Mouse (Mus musculus): ENCODE results near the gene Ostf1. TPM values are rescaled to one million over a fixed set of nuclear protein-coding genes. Genes with fewer than 3 reads are reported as not detected.

The Ostf1 gene
- polyA plus RNA-seq, 1 experiment from 2014 or later, result 36.8 TPM

DNA sequence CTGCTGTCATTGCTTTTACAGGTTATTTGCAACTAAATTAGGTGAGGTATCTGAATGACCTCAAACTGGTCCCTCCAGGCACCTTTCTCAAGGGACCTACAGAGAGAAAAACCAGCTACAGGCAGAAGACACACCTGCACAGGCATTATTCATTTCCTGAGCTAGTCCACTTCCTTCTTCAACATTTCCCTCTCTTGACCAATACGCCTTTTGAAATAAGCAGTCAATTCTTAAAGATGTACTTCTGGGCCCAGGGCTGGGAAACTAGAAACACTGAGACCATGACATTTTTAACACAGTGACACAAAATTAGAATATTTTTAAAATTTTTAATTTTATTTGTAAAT is 52.6 kb downstream of the Ostf1 start:
- H3K27ac ChIP-seq (ENCODE audit: low read depth, low read length), result no peak overlapping the region
- no peak overlapping the region for H3K4me2 ChIP-seq (ENCODE audit: low read depth, low read length, severe bottlenecking)
- WGBS, result 87% methylated on average over 1 of the region's 1 CpGs

GRCm38 (mm10) chr19:18578216-18579011 is 53.2 kb downstream of the Ostf1 start:
- Histone ChIP-seq H3K27ac (ENCODE audit: low read depth, low read length) (no peak overlapping the region), H3K4me2 (ENCODE audit: low read depth, low read length, severe bottlenecking) (no peak overlapping the region), H3K4me1 (replicated peaks; ENCODE audit: control insufficient read depth, insufficient read depth, low read length) (no peaks in the 10 kb centered on the region), H3K27me3 (ENCODE audit: control insufficient read depth, insufficient read depth, low read length) (no peaks in the 10 kb centered on the region), H3K36me3 (ENCODE audit: control insufficient read depth, insufficient read depth, low read length) (no peaks in the 10 kb centered on the region), H3K9me3 (ENCODE audit: control insufficient read depth, low read length) (no peaks in the 10 kb centered on the region), H3K4me3 (ENCODE audit: low read depth, low read length) (no peak overlapping the region), H3K9ac (ENCODE audit: low read length) (no peak overlapping the region)
- DNase-seq (ENCODE audit: low spot score) (no peak), ATAC-seq (replicated peaks; ENCODE audit: low FRiP score) (0 out of 2 replicates have a peak, but pooled peaks have one; percentile 39)
- WGBS, result 62% methylated on average over 17 of the region's 17 CpGs

More for the DNA sequence above, 52.6 kb downstream of the Ostf1 start:
- Histone ChIP-seq H3K9me3 (ENCODE audit: control insufficient read depth, low read length) (no peaks in the 10 kb centered on the region), H3K9ac (ENCODE audit: low read length) (no peak overlapping the region), H3K27me3 (ENCODE audit: control insufficient read depth, insufficient read depth, low read length) (no peaks in the 10 kb centered on the region), H3K36me3 (ENCODE audit: control insufficient read depth, insufficient read depth, low read length) (no peaks in the 10 kb centered on the region), H3K4me3 (ENCODE audit: low read depth, low read length) (no peak overlapping the region), H3K4me1 (replicated peaks; ENCODE audit: control insufficient read depth, insufficient read depth, low read length) (no peaks in the 10 kb centered on the region)
- ATAC-seq (replicated peaks; ENCODE audit: low FRiP score), result no peak
- DNase-seq (ENCODE audit: low spot score), result no peak

DNA sequence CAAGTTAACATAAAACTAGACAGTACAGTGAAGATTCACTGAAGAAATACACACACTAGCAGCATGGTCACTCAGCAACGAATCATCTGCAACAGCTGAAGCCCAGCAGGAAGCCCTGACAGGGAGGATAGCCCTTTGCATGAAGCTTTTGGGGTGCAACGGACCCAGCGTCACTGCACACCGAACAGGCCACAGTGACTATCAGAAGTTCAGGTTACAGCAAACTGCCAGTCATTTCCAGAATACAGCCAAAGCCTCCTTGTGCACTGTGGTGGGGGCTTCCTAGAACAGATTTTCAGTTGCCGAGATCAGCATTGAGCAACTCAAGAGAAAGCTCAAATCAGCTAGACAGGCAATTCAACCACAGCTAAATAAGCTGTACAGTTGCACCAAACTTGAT is 54.3 kb downstream of the Ostf1 start:
- WGBS, result 79% methylated on average over 5 of the region's 5 CpGs
- ATAC-seq (replicated peaks; ENCODE audit: low FRiP score) (no peak), DNase-seq (ENCODE audit: low spot score) (no peak)
- Histone ChIP-seq H3K9me3 (ENCODE audit: control insufficient read depth, low read length) (no peaks in the 10 kb centered on the region), H3K36me3 (ENCODE audit: control insufficient read depth, insufficient read depth, low read length) (no peaks in the 10 kb centered on the region), H3K27me3 (ENCODE audit: control insufficient read depth, insufficient read depth, low read length) (no peaks in the 10 kb centered on the region), H3K9ac (ENCODE audit: low read length) (no peak overlapping the region), H3K4me1 (replicated peaks; ENCODE audit: control insufficient read depth, insufficient read depth, low read length) (no peaks in the 10 kb centered on the region), H3K4me3 (ENCODE audit: low read depth, low read length) (no peak overlapping the region), H3K27ac (ENCODE audit: low read depth, low read length) (no peak overlapping the region), H3K4me2 (ENCODE audit: low read depth, low read length, severe bottlenecking) (no peak overlapping the region)

DNA sequence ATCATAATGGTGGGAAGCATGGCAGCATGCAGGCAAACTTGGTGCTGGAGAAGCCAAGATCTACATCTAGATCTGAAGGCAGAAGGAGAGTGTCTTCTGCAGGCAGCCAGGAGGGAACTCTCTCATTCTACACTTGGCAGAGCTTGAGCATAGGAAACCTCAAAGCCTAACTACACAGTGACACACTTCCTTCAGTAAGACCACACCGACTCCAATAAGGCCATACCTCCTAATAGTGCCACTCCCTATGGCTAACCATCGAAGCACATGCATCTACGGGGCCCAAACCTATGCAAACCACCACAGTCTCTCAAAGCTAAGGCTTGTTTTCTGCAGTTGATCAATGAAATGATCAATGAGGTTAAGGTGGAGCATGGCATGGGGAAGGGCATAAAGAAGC is 55.7 kb downstream of the Ostf1 start:
- Histone ChIP-seq H3K4me2 (ENCODE audit: low read depth, low read length, severe bottlenecking) (no peak overlapping the region), H3K36me3 (ENCODE audit: control insufficient read depth, insufficient read depth, low read length) (no peaks in the 10 kb centered on the region), H3K4me3 (ENCODE audit: low read depth, low read length) (no peak overlapping the region), H3K27me3 (ENCODE audit: control insufficient read depth, insufficient read depth, low read length) (no peaks in the 10 kb centered on the region), H3K9me3 (ENCODE audit: control insufficient read depth, low read length) (no peaks in the 10 kb centered on the region), H3K27ac (ENCODE audit: low read depth, low read length) (no peak overlapping the region), H3K4me1 (replicated peaks; ENCODE audit: control insufficient read depth, insufficient read depth, low read length) (no peaks in the 10 kb centered on the region), H3K9ac (ENCODE audit: low read length) (no peak overlapping the region)
- no peak for ATAC-seq (replicated peaks; ENCODE audit: low FRiP score)
- WGBS, result 97% methylated on average over 3 of the region's 3 CpGs
- no peak for DNase-seq (ENCODE audit: low spot score)

GRCm38 (mm10) chr19:18573907-18574306 is 57.7 kb downstream of the Ostf1 start:
- no peaks in the 10 kb centered on the region for H3K27me3 ChIP-seq (ENCODE audit: control insufficient read depth, insufficient read depth, low read length)
- H3K27ac ChIP-seq (ENCODE audit: low read depth, low read length), result no peak overlapping the region
- H3K4me3 ChIP-seq (ENCODE audit: low read depth, low read length), result no peak overlapping the region
- H3K4me1 ChIP-seq (replicated peaks; ENCODE audit: control insufficient read depth, insufficient read depth, low read length), result no peaks in the 10 kb centered on the region
- DNase-seq (ENCODE audit: low spot score), result no peak
- no peak for ATAC-seq (replicated peaks; ENCODE audit: low FRiP score)
- no peak overlapping the region for H3K9ac ChIP-seq (ENCODE audit: low read length)
- H3K36me3 ChIP-seq (ENCODE audit: control insufficient read depth, insufficient read depth, low read length), result no peaks in the 10 kb centered on the region
- no peak overlapping the region for H3K4me2 ChIP-seq (ENCODE audit: low read depth, low read length, severe bottlenecking)
- 86% methylated on average over 5 of the region's 5 CpGs for WGBS
- H3K9me3 ChIP-seq (ENCODE audit: control insufficient read depth, low read length), result no peaks in the 10 kb centered on the region

DNA sequence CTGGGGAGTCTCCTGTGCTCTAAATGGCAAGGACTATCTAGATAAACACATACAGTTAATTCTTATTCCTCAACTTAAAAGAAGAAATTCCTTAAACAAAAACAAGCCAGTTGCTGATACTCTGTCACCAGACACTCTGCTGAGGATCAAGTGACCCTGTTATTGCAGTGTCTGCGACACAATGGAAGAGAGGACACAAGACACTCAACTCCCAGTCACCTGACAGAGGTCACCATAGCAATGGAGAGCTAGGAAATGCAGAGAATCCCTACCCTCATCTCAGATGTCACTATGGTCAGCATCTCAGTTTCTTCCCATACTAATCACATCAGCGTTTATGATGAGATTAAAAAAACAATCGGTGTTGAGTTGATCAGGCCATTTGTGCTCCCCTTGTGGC is 58.2 kb downstream of the Ostf1 start:
- H3K27me3 ChIP-seq (ENCODE audit: control insufficient read depth, insufficient read depth, low read length), result no peaks in the 10 kb centered on the region
- DNase-seq (ENCODE audit: low spot score), result no peak
- H3K4me3 ChIP-seq (ENCODE audit: low read depth, low read length), result no peak overlapping the region
- H3K36me3 ChIP-seq (ENCODE audit: control insufficient read depth, insufficient read depth, low read length), result no peaks in the 10 kb centered on the region
- H3K4me1 ChIP-seq (replicated peaks; ENCODE audit: control insufficient read depth, insufficient read depth, low read length), result no peaks in the 10 kb centered on the region
- H3K9ac ChIP-seq (ENCODE audit: low read length), result no peak overlapping the region
- WGBS, result 82% methylated on average over 3 of the region's 3 CpGs
- ATAC-seq (replicated peaks; ENCODE audit: low FRiP score), result no peak
- H3K9me3 ChIP-seq (ENCODE audit: control insufficient read depth, low read length), result no peaks in the 10 kb centered on the region
- no peak overlapping the region for H3K4me2 ChIP-seq (ENCODE audit: low read depth, low read length, severe bottlenecking)
- no peak overlapping the region for H3K27ac ChIP-seq (ENCODE audit: low read depth, low read length)

GRCm38 (mm10) chr19:18569496-18569895 is 62.1 kb downstream of the Ostf1 start:
- Histone ChIP-seq H3K4me1 (replicated peaks; ENCODE audit: control insufficient read depth, insufficient read depth, low read length) (no peaks in the 10 kb centered on the region), H3K9ac (ENCODE audit: low read length) (no peak overlapping the region), H3K27me3 (ENCODE audit: control insufficient read depth, insufficient read depth, low read length) (no peaks in the 10 kb centered on the region), H3K36me3 (ENCODE audit: control insufficient read depth, insufficient read depth, low read length) (no peaks in the 10 kb centered on the region), H3K9me3 (ENCODE audit: control insufficient read depth, low read length) (no peaks in the 10 kb centered on the region), H3K27ac (ENCODE audit: low read depth, low read length) (no peak overlapping the region), H3K4me3 (ENCODE audit: low read depth, low read length) (no peak overlapping the region), H3K4me2 (ENCODE audit: low read depth, low read length, severe bottlenecking) (no peak overlapping the region)
- WGBS, result 88% methylated on average over 1 of the region's 1 CpGs
- ATAC-seq (replicated peaks; ENCODE audit: low FRiP score) (no peak), DNase-seq (ENCODE audit: low spot score) (no peak)

DNA sequence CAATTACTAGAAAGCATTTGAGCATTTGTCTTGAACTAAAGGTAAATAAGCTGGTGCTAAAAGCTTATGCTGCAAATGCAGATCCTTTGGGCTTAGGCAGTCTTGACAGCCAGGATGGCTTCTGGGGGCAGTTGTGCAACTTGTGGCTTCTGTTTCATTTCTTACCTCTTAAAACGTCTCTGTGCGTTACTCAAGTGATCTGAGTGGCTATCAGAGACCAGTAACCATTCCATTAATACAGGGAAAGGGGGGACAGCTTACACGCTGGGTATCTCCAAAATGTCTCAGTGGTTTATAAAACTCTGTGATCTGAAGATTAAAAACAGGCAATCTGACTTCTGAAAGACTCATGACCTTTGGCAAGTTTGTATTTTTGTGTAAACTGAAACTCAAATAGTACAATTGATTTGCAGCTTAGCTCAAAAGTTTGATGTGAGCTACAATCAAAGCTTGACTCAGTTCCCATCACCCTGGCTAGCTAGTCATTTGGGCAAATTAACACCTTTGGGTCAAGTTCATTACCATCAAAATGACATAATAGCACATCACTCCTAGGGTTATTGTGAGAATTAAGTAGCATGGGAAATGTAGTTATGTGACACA is 62.7 kb downstream of the Ostf1 start:
- 93% methylated on average over 3 of the region's 3 CpGs for WGBS

More for the DNA sequence above, 62.7 kb downstream of the Ostf1 start:
- Histone ChIP-seq H3K4me1 (replicated peaks; ENCODE audit: control insufficient read depth, insufficient read depth, low read length) (no peaks in the 10 kb centered on the region), H3K9ac (ENCODE audit: low read length) (no peak overlapping the region), H3K9me3 (ENCODE audit: control insufficient read depth, low read length) (no peaks in the 10 kb centered on the region), H3K4me2 (ENCODE audit: low read depth, low read length, severe bottlenecking) (no peak overlapping the region), H3K27ac (ENCODE audit: low read depth, low read length) (no peak overlapping the region), H3K27me3 (ENCODE audit: control insufficient read depth, insufficient read depth, low read length) (no peaks in the 10 kb centered on the region), H3K4me3 (ENCODE audit: low read depth, low read length) (no peak overlapping the region), H3K36me3 (ENCODE audit: control insufficient read depth, insufficient read depth, low read length) (no peaks in the 10 kb centered on the region)
- ATAC-seq (replicated peaks; ENCODE audit: low FRiP score) (no peak), DNase-seq (ENCODE audit: low spot score) (no peak)
